ENCODE assay signal across 17 mouse cellular contexts in the genomic region with DNA sequence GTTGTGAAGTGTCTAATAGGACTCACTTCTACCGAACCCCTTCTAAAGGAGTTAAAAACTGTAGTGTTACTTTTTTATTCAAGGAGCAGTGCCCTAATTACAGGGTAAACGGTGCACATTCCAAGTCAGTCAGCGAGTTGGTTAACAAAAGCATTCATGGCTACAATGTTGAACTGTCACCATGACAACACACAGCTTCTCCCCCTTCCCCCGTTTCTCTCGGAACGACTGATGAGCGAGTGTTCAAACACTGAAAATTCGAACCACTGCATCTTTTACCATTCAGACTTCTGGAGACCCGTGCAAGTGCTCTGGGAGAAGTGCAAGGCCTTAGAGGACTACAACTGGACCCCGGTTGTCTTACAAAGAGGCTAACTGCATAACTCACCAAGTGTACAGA. TPM values are rescaled to one million over a fixed set of nuclear protein-coding genes. Genes with fewer than 3 reads are reported as not detected.
A peak's percentile ranks its signal among the peaks of the same experiment; 100 is the strongest.
DNase-seq lines count a peak whose midpoint lies in the region; ATAC-seq lines count a peak whose summit lies in the region.
"Had no signal": no experiment of that assay in that cellular context is flagged by ENCODE, and none has a peak within 500 bp of the region (broad histone marks: within the 10 kb centered on the region; RNA-seq: fewer than 3 reads in every experiment).

No protein-coding gene starts in this region.

- intact Hi-C loops in heart, postnatal 36 days (cut with DNase I): no loop called here

- no peak overlapping the region for H3K9ac ChIP-seq in embryonic facial prominence, embryonic 14.5 days (ENCODE audit: low read depth, low read length)
- no peak overlapping the region for H3K9ac ChIP-seq in hindbrain, embryonic 13.5 days
- no peak overlapping the region for H3K9ac ChIP-seq in midbrain, embryonic 16.5 days (ENCODE audit: low read depth, low read length)
- H3K9ac ChIP-seq: limb, embryonic 13.5 days had no signal

- no peak for ATAC-seq in embryonic facial prominence, embryonic 14.5 days (ENCODE audit: low read depth)
- no peak for ATAC-seq in hindbrain, embryonic 13.5 days (ENCODE audit: low FRiP score)
- no peak for ATAC-seq in midbrain, embryonic 16.5 days
- ATAC-seq in megakaryocyte progenitor cell, adult 5-6 weeks (replicated peaks; ENCODE audit: poor library complexity): no peak
- ATAC-seq: lung, postnatal 0 days had no signal

- H3K27me3 ChIP-seq in embryonic facial prominence, embryonic 14.5 days (replicated peaks; ENCODE audit: control insufficient read depth, insufficient read depth, low read length): no peaks in the 10 kb centered on the region
- H3K27me3 ChIP-seq in hindbrain, embryonic 13.5 days: no peaks in the 10 kb centered on the region
- no peaks in the 10 kb centered on the region for H3K27me3 ChIP-seq in midbrain, embryonic 16.5 days (ENCODE audit: control insufficient read depth, insufficient read depth, low read depth, low read length)
- H3K27me3 ChIP-seq: limb, embryonic 13.5 days had no signal

- H3K4me1 ChIP-seq in embryonic facial prominence, embryonic 14.5 days (ENCODE audit: control insufficient read depth, insufficient read depth, low read length): no peaks in the 10 kb centered on the region
- H3K4me1 ChIP-seq in hindbrain, embryonic 13.5 days (replicated peaks): peaks cover 6% of the 10 kb centered on the region
- peaks cover 5% of the 10 kb centered on the region for H3K4me1 ChIP-seq in midbrain, embryonic 16.5 days (ENCODE audit: control insufficient read depth, insufficient read depth, low read length)
- H3K4me1 ChIP-seq: limb, embryonic 13.5 days had no signal

- H3K4me3 ChIP-seq in embryonic facial prominence, embryonic 14.5 days (ENCODE audit: low read depth, low read length): no peak overlapping the region
- H3K4me3 ChIP-seq in hindbrain, embryonic 13.5 days: no peak overlapping the region
- no peak overlapping the region for H3K4me3 ChIP-seq in midbrain, embryonic 16.5 days (ENCODE audit: low read depth, low read length)
- H3K4me3 ChIP-seq: heart, adult 2 months; limb, embryonic 13.5 days had no signal

- no peaks in the 10 kb centered on the region for H3K36me3 ChIP-seq in embryonic facial prominence, embryonic 14.5 days (ENCODE audit: control insufficient read depth, insufficient read depth, low read length)
- H3K36me3 ChIP-seq in hindbrain, embryonic 13.5 days: no peaks in the 10 kb centered on the region
- H3K36me3 ChIP-seq in midbrain, embryonic 16.5 days (ENCODE audit: control insufficient read depth, insufficient read depth, low read length): no peaks in the 10 kb centered on the region
- H3K36me3 ChIP-seq: limb, embryonic 13.5 days had no signal

- no peak overlapping the region for H3K27ac ChIP-seq in embryonic facial prominence, embryonic 14.5 days (replicated peaks; ENCODE audit: low read depth, low read length)
- H3K27ac ChIP-seq in hindbrain, embryonic 13.5 days: no peak overlapping the region
- no peak overlapping the region for H3K27ac ChIP-seq in midbrain, embryonic 16.5 days (ENCODE audit: low read length)
- H3K27ac ChIP-seq: heart, adult 2 months; limb, embryonic 13.5 days had no signal

- no peaks in the 10 kb centered on the region for H3K9me3 ChIP-seq in embryonic facial prominence, embryonic 14.5 days (ENCODE audit: control insufficient read depth, low read length)
- no peaks in the 10 kb centered on the region for H3K9me3 ChIP-seq in hindbrain, embryonic 13.5 days
- no peaks in the 10 kb centered on the region for H3K9me3 ChIP-seq in midbrain, embryonic 16.5 days (replicated peaks; ENCODE audit: control insufficient read depth, low read length, poor library complexity, severe bottlenecking)
- H3K9me3 ChIP-seq: limb, embryonic 13.5 days had no signal

- no peak overlapping the region for H3K4me2 ChIP-seq in embryonic facial prominence, embryonic 14.5 days (ENCODE audit: low read depth, low read length)
- H3K4me2 ChIP-seq in hindbrain, embryonic 13.5 days: peak overlapping the region; percentile 17; the same call in 1 of the 2 replicates
- H3K4me2 ChIP-seq in midbrain, embryonic 16.5 days (ENCODE audit: low read length): peak overlapping the region; percentile 39
- H3K4me2 ChIP-seq: limb, embryonic 13.5 days had no signal

- DNase-seq in R1 (ENCODE audit: low read depth, low spot score): peak; percentile 56
- peak; percentile 34 for DNase-seq in embryonic facial prominence, embryonic 14.5 days (ENCODE audit: low spot score)
- DNase-seq in left cerebral cortex, adult 8-10 months (ENCODE audit: low spot score in 2 of 2): no peak
- DNase-seq in lung, postnatal 10 days: no peak
- no peak for DNase-seq in heart, postnatal 36 days
- DNase-seq: cerebellum, postnatal 25 days; heart, adult 2 months; heart, postnatal 4 days; layer of hippocampus, adult 9-11 months; thymus, postnatal 25 days had no signal

- 52% methylated on average over 10 of the region's 10 CpGs for WGBS in embryonic facial prominence, embryonic 14.5 days
- WGBS in hindbrain, embryonic 13.5 days: 15% methylated on average over 10 of the region's 10 CpGs
- 5% methylated on average over 10 of the region's 10 CpGs for WGBS in midbrain, embryonic 16.5 days

RNA-seq across cellular contexts. Expression of a gene that starts 25.6 kb away (rescaled TPM):
- 0.35 TPM in 2 replicates for polyA plus RNA-seq in embryonic facial prominence, embryonic 14.5 days (2014; fragmentation: Nextera tagmentation; extraction: Ambion mirVana)
- 1.6 and 2.4 TPM in 2 replicates for polyA plus RNA-seq in hindbrain, embryonic 13.5 days (2015; fragmentation: Nextera tagmentation; extraction: Ambion mirVana)
- 2.0 TPM in 2 replicates for polyA plus RNA-seq in midbrain, embryonic 16.5 days (2015; fragmentation: Nextera tagmentation; extraction: Ambion mirVana)
- total RNA-seq in left cerebral cortex, adult 8-10 months (2022): 10 to 100 TPM; 14.4 to 21.0 (median 16.9) TPM
- not detected in 2 replicates for total RNA-seq in megakaryocyte progenitor cell, adult 5-6 weeks (2015)
- total RNA-seq in megakaryocyte progenitor cell, adult 5-6 weeks (2017): not detected in 2 replicates
- total RNA-seq in heart, postnatal 36 days (2021): not detected
- total RNA-seq: heart, adult 2 months; heart, postnatal 4 days; MEL had no signal
- polyA plus RNA-seq: kidney, embryonic 14.5 days; limb, embryonic 13.5 days had no signal

Comparison
In these comparisons a context has a peak if more than half of its experiments do, and no peak if none do; other contexts are left out.
1. DNase-seq: peak in R1 (single experiment) and embryonic facial prominence, embryonic 14.5 days (single experiment); none in left cerebral cortex, adult 8-10 months (0 of 2), lung, postnatal 10 days (single experiment) and heart, postnatal 36 days (0 of 2).
2. RNA of a gene that starts 25.6 kb away (total RNA-seq): 14.4 to 21.0 TPM in left cerebral cortex, adult 8-10 months; not detected in megakaryocyte progenitor cell, adult 5-6 weeks and not detected in heart, postnatal 36 days; every median in the first group is over 10 times any median in the second.